Mouse (Mus musculus) forebrain, embryonic 14.5 days (tissue): ENCODE results near the gene Akap8. TPM values are rescaled to one million over a fixed set of nuclear protein-coding genes. Genes with fewer than 3 reads are reported as not detected.

Experiments
- ATAC-seq: fragments of 200-750 bp; cut with Nextera tagmentation; 2 replicates; pipeline ENCODE4 v1.8.0; 2017; ENCODE audit warnings: mild to moderate bottlenecking, moderate library complexity
- DNase-seq: peaks from one replicate; pipeline ENCODE4 v3.0.0-alpha.2; 2015; ENCODE audit warnings: low spot score
- H3K27ac ChIP-seq: fragments of 300-500 bp; sonication (generic); 2 replicates; pipeline ENCODE4 v1.5.1; 2014; ENCODE audit warnings: low read depth, mild to moderate bottlenecking, control low read depth, low read length, moderate library complexity
- H3K27me3 ChIP-seq: fragments of 300-500 bp; sonication (generic); replicated peaks from 2 replicates; pipeline ENCODE4 v1.6.1; 2014; ENCODE audit warnings: low read length, control low read depth, mixed read lengths; ENCODE audit not compliant: control insufficient read depth, insufficient read depth
- H3K36me3 ChIP-seq: fragments of 300-500 bp; sonication (generic); 2 replicates; pipeline ENCODE4 v1.6.1; 2014; ENCODE audit warnings: low read length, control low read depth; ENCODE audit not compliant: control insufficient read depth, insufficient read depth
- H3K4me1 ChIP-seq: fragments of 300-500 bp; sonication (generic); 2 replicates; pipeline ENCODE4 v1.6.1; 2014; ENCODE audit warnings: antibody characterized with exemption, low read length, control low read depth; ENCODE audit not compliant: control insufficient read depth, insufficient read depth
- H3K4me2 ChIP-seq: fragments of 300-500 bp; sonication (generic); 2 replicates; pipeline ENCODE4 v1.6.1; 2014; ENCODE audit warnings: mild to moderate bottlenecking, control low read depth, low read length
- H3K4me3 ChIP-seq: fragments of 300-500 bp; sonication (generic); 2 replicates; pipeline ENCODE4 v1.5.1; 2014; ENCODE audit warnings: low read depth, low read length, control low read depth
- H3K9ac ChIP-seq: fragments of 300-500 bp; sonication (generic); 2 replicates; pipeline ENCODE4 v1.6.1; 2014; ENCODE audit warnings: mild to moderate bottlenecking, low read length, control low read depth, moderate library complexity
- H3K9me3 ChIP-seq: fragments of 300-500 bp; sonication (generic); replicated peaks from 2 replicates; pipeline ENCODE4 v1.6.1; 2016; ENCODE audit warnings: low read length, control low read depth, mixed read lengths; ENCODE audit not compliant: control insufficient read depth
- WGBS: fragments of 180-500 bp; shearing (Covaris S2); extraction: QIAGEN DNeasy Blood & Tissue Kit; methylation state at CpG from one replicate; pipeline ENCODE4 v1.1.7; 2014; 5-methylcytosine and 5-hydroxymethylcytosine counted together
- polyA plus RNA-seq: library from polyadenylated mRNA; unstranded; fragments of >200 nt; fragmentation: Nextera tagmentation; extraction: Ambion mirVana; gene quantifications from 2 replicates; pipeline ENCODE4 v1.2.1, GENCODE M21; 2014

Gene Akap8
- polyA plus RNA-seq, 1 experiment from 2014 or later: 33.9 TPM

DNA sequence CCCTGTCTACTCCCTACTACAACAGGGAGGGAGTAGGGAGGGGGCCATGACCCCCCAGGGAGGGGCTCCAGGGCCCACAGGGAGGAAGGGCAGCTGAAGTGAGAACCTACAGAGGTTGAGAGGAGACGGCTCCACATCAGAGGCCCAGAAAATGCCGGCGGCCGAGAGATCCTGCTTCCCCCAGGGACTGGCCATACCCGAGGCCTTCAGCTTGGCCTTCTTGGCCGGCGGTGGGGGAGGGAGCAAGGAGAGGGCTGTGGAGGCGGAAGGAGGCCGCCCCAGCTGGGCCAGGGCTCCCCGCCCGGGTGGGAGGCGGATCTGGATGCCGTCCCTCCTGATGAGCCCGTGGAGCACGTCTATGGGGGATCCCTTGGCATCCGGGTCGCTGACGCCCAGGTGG is 38.9 kb upstream of the Akap8 start:
- no peak overlapping the region for H3K9ac ChIP-seq
- ATAC-seq: no peak
- H3K27ac ChIP-seq: no peak overlapping the region
- peaks cover 78% of the 10 kb centered on the region for H3K36me3 ChIP-seq
- H3K27me3 ChIP-seq: no peaks in the 10 kb centered on the region
- H3K4me2 ChIP-seq: no peak overlapping the region
- H3K4me3 ChIP-seq: no peak overlapping the region
- peaks cover 15% of the 10 kb centered on the region for H3K4me1 ChIP-seq
- WGBS: 89% methylated on average over 14 of the region's 18 CpGs
- no peaks in the 10 kb centered on the region for H3K9me3 ChIP-seq
- DNase-seq: no peak

DNA sequence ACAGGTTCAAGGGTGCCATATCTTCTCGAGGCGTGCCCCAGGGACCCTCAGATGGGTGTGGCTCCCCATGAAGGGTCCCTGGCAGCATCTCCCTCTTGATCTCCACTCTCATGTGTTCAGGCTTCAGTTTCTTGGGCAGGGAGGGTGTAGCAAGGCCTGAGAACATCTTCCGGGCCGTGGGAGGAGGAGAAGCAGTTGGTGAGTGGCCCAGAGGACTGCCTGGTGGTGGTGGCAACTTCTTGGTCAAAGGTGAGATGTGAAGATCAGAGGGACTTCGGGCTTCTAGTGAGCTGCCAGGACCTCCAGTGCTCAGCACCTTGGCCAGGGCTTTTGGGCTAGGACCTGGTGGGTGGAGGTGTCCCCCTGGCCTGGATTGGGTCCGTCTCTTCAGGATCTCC is 37.9 kb upstream of the Akap8 start:
- Histone ChIP-seq H3K4me3 (no peak overlapping the region), H3K36me3 (peaks cover 88% of the 10 kb centered on the region), H3K4me2 (no peak overlapping the region), H3K4me1 (peaks cover 15% of the 10 kb centered on the region), H3K27ac (no peak overlapping the region), H3K9me3 (no peaks in the 10 kb centered on the region), H3K9ac (no peak overlapping the region), H3K27me3 (no peaks in the 10 kb centered on the region)
- no peak for DNase-seq
- ATAC-seq: no peak
- WGBS: 94% methylated on average over 6 of the region's 6 CpGs

DNA sequence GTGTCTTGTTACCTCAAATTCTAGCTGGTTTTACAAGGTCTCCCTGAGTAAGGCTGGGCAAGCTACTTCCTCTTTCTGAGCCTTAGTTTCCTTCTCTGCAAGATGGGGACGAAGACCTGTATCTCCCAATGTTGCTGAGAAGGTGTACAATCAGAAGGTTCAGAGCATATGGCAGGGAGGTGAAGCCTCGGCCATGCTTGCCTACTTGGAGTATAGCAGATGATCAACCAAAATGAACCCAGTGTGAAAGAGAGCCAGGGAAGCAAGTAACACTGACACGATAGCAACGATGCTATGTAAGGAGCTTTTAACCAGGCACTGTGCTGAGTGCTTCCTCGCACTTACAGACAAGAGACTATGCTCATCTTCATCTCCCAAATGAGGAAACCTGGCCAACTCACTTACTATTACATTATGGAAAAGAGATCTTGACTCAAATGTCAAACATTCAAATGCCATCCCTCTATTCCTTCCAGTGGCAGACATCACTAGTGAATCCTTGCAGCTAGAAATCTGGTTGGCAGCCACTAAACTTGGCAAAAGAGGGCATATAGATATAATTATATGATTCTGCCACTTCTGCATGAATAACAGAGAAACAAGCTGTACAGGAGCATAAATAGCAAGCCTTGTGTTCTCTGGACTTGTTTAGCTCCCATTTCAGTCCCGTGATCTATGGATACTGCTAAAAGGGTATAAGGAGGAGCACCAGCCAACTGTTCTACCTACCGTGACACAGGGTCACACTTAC is 37.3 kb upstream of the Akap8 start:
- H3K36me3 ChIP-seq: peaks cover 94% of the 10 kb centered on the region
- ATAC-seq: no peak

DNA sequence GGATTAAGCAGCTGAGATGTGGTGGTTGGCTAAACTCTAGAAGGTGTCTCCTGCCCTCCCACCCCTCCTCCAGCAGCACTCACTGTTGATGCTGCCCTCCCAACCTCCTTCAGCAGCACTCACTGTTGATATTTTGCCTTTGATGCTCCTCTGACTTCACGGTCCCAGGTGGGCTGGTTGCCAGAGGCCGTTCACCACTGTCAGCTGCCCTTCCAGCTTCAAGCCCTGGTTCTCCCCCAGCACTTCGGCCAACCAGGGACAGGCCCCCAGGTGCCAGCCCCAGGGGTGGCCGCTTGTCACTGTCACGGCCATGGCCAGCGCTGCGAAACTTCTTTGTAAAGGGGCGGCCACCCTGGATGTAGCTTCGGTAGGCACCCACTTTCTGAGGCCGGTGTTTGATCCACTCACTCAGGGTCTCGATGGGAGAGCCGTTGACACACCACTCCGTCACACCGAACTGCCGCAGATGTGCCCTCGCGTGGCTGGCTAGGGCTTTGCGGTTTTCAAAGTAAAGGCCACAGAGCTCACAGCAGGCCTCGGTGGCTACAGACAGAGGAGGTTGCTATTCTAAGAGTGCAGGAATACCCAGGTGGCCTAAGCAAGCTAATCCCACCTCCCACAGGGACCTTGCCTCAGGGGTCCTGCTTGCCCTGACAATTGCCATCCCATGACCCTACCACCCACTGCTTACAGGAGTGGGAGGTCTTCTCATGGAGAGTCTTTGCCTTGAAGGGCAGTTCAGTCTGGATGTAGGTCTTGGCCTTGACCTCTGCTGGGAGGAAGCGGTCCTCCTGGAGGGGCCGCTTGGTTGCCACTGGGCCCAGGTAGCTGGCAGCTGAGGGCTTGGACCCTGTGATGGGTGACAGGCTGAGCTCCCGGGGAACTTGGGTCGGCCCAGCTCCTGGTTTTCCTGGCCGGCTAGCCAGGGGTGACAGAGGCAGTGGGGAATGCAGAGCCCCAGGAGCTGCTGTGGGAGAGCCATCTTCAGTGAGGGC is 36.0 kb upstream of the Akap8 start:
- no peak for DNase-seq
- H3K4me1 ChIP-seq: peaks cover 1% of the 10 kb centered on the region
- H3K27ac ChIP-seq: no peak overlapping the region
- no peak overlapping the region for H3K4me3 ChIP-seq
- H3K36me3 ChIP-seq: peaks cover 91% of the 10 kb centered on the region
- H3K4me2 ChIP-seq: no peak overlapping the region
- H3K9ac ChIP-seq: no peak overlapping the region
- WGBS: 87% methylated on average over 24 of the region's 24 CpGs
- no peak for ATAC-seq
- H3K9me3 ChIP-seq: no peaks in the 10 kb centered on the region
- H3K27me3 ChIP-seq: no peaks in the 10 kb centered on the region

More for the DNA sequence above, 37.3 kb upstream of the Akap8 start:
- H3K4me1 ChIP-seq: peaks cover 14% of the 10 kb centered on the region
- H3K4me2 ChIP-seq: no peak overlapping the region
- no peak overlapping the region for H3K4me3 ChIP-seq
- WGBS: 93% methylated on average over 7 of the region's 7 CpGs
- no peak for DNase-seq
- no peaks in the 10 kb centered on the region for H3K9me3 ChIP-seq
- H3K27ac ChIP-seq: no peak overlapping the region
- H3K9ac ChIP-seq: no peak overlapping the region
- H3K27me3 ChIP-seq: no peaks in the 10 kb centered on the region

DNA sequence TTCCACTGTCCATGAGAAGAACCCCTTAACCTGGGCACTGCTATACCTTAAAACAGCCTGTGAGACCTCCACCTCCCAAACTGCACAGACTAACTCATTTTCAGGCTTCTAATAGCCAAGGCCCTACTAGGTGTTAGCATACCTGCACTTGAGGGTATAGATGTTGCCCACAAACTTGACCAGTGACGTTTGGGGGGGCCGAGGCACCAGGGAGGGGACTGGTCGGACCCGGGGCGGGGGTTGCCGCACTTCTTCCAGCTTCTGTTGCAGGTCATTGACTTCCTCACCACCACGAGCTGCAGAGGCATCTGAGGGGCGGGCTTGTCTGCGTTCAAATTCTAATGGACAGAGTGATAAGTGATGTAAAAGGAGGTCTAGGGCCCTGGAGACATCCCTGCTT is 35.2 kb upstream of the Akap8 start:
- no peak overlapping the region for H3K4me3 ChIP-seq
- 92% methylated on average over 9 of the region's 9 CpGs for WGBS
- ATAC-seq (no peak), DNase-seq (no peak)
- H3K36me3 ChIP-seq: peaks cover 85% of the 10 kb centered on the region
- H3K27ac ChIP-seq: no peak overlapping the region
- H3K9me3 ChIP-seq: no peaks in the 10 kb centered on the region
- no peak overlapping the region for H3K4me2 ChIP-seq
- no peaks in the 10 kb centered on the region for H3K27me3 ChIP-seq
- no peaks in the 10 kb centered on the region for H3K4me1 ChIP-seq
- H3K9ac ChIP-seq: no peak overlapping the region

DNA sequence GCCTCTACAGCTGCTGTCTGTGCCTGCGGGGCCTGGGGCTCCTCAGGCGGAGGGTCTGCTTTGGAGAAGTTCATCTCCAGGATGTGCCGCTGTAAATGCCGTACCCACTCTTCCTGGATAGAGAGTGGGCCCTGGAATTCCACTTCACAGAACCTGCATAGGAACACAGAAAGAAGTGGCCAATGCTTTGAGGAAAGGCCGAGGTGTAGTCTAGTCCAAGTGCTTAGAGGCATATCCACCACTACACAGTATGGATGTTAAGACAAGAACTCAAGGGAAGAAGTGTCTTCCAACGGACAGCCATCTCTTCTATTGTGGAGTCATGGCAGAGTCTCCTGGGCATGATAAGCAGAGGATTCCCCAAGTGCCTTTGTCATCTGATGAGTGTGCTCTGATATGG is 34.0 kb upstream of the Akap8 start:
- ATAC-seq (no peak), DNase-seq (no peak)
- Histone ChIP-seq H3K27me3 (no peaks in the 10 kb centered on the region), H3K4me2 (no peak overlapping the region), H3K9me3 (no peaks in the 10 kb centered on the region), H3K36me3 (peaks cover 73% of the 10 kb centered on the region), H3K27ac (no peak overlapping the region), H3K4me1 (no peaks in the 10 kb centered on the region), H3K4me3 (no peak overlapping the region), H3K9ac (no peak overlapping the region)
- 94% methylated on average over 6 of the region's 6 CpGs for WGBS

DNA sequence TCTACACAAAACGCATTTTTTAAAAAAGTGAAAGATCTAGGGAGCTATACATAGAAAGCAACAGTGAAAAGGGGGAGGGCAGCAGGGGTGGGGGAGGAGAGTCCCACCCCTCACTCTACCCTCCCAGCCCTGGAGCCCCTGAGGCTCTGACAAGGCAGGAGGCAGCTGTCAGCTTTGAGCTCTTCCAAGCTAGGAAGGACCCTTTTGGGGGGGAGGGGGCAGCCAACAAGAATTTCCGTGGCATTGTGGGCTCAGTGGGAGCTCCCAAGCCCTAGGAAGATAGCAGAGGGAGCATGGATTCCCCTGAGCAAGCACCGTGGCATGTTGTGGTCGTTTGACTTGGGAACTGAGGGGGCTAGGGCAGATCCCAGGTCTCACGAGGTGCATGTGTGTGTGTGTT is 33.2 kb upstream of the Akap8 start:
- no peak for ATAC-seq
- 61% methylated on average over 5 of the region's 5 CpGs for WGBS
- peak; percentile 44 for DNase-seq
- Histone ChIP-seq H3K9me3 (no peaks in the 10 kb centered on the region), H3K4me1 (no peaks in the 10 kb centered on the region), H3K4me3 (no peak overlapping the region), H3K27me3 (no peaks in the 10 kb centered on the region), H3K4me2 (no peak overlapping the region), H3K9ac (no peak overlapping the region), H3K27ac (peak overlapping the region; percentile 6; the same call in 1 of the 2 replicates), H3K36me3 (peaks cover 64% of the 10 kb centered on the region)

DNA sequence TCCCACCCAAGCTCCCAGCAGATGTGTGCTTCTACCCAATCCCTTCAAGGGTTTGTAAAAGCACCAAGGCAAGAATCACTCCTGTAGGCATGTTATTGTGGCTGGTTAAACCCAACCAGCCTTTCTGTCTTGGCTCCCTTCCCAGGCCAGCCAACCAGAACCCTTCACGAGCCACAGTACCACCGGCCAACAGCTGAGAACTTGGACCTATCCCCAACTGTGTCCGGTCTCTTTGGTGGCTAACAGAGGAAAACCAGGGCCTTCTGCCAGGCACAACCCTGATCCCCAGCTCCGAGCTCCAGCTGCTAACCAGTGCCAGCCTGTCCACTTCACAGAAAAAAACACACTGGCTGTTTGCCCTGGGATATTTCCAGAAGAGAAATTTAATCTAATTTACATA is 32.7 kb upstream of the Akap8 start:
- Histone ChIP-seq H3K4me3 (no peak overlapping the region), H3K9me3 (no peaks in the 10 kb centered on the region), H3K27me3 (no peaks in the 10 kb centered on the region), H3K36me3 (peaks cover 59% of the 10 kb centered on the region), H3K9ac (no peak overlapping the region), H3K27ac (0 out of 2 replicates have a peak overlapping the region, but pooled peaks have one; percentile 18), H3K4me1 (no peaks in the 10 kb centered on the region), H3K4me2 (no peak overlapping the region)
- ATAC-seq (no peak), DNase-seq (peak; percentile 74)
- 56% methylated on average over 4 of the region's 4 CpGs for WGBS

DNA sequence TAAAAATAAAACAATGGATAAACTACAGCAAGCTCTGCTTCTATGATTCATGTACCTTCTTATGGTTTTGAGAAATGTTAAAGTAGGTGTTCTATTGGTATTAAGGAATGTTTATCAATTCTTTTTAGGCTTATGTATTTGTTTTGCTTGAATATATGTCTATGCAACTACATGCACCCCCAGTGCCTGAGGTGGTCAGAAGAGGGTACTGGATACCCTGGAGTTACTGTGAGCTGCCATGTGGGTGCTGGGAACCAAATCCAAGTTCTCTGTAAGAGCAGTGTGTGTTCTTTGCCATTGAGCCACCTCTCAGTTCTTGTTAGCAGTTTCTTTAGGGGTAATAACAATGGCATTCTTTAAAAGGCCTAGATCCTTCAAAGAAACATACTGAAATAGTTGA is 30.7 kb upstream of the Akap8 start:
- no peak for ATAC-seq
- H3K4me1 ChIP-seq: peaks cover 3% of the 10 kb centered on the region; the same call in 1 of the 2 replicates

More for the DNA sequence above, 30.7 kb upstream of the Akap8 start:
- Histone ChIP-seq H3K9me3 (no peaks in the 10 kb centered on the region), H3K27me3 (no peaks in the 10 kb centered on the region), H3K27ac (no peak overlapping the region), H3K9ac (no peak overlapping the region), H3K4me3 (no peak overlapping the region), H3K36me3 (peaks cover 40% of the 10 kb centered on the region), H3K4me2 (no peak overlapping the region)
- no peak for DNase-seq
